In the genomic region with DNA sequence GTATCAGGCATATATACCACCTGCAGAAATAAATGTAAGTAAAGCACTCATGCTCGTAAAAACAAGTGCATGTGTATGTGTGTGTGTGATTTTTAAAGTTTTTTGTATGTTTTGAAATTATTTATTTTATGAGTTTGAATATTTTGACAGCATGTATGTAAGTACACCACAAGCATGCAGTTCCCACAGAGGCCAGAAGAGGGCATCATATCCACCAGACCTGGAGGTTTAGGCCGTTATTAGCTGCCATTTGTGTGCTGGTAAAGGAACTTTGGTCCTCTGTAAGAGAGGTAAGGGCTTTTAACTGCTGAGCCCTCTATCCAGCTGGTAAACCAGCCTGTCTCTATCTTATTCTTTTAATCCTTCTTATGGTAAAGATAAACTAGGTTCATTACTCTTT, we compare ENCODE assay signal across 15 mouse cellular contexts.
DNase-seq lines count a peak whose midpoint lies in the region; ATAC-seq and TF ChIP-seq lines count a peak whose summit lies in the region.
"Had no signal": no experiment of that assay in that cellular context is flagged by ENCODE, and none has a peak within 500 bp of the region (broad histone marks: within the 10 kb centered on the region; RNA-seq: fewer than 3 reads in every experiment).

No protein-coding gene starts in this region.

- POLR2A ChIA-PET in Patski (lab: Charles Lee) = no interaction called here

- no peak for DNase-seq in heart, adult 2 months
- no peak for DNase-seq in heart, postnatal 10 days
- no peak for DNase-seq in liver, adult 2 months (ENCODE audit: extremely low read depth, low read depth, low spot score)
- peak; percentile 29 for DNase-seq in A20 (ENCODE audit: low read depth, low spot score)
- DNase-seq in Patski (ENCODE audit: low read depth, low spot score) = no peak
- DNase-seq in adrenal gland, postnatal 4 days (ENCODE audit: low spot score in 2 of 2) = no peak
- DNase-seq: cerebellum, adult 11-12 months; kidney, postnatal 10 days had no signal

- no peak overlapping the region for H3K4me2 ChIP-seq in liver, embryonic 12.5 days
- H3K4me2 ChIP-seq: heart, embryonic 12.5 days; hindbrain, embryonic 15.5 days; lung, embryonic 15.5 days; midbrain, embryonic 13.5 days; neural tube, embryonic 12.5 days had no signal

- TF ChIP-seq CTCF in heart, adult 2 months (IDR thresholded peaks at IDR 0.05) = peak; percentile 67
- TF ChIP-seq CTCF in liver, adult 2 months (IDR thresholded peaks at IDR 0.05; ENCODE audit: low read depth, low read length) = peak; percentile 16; the same call in 1 of the 2 replicates
- peak; percentile 55 for TF ChIP-seq CTCF in Patski (IDR thresholded peaks at IDR 0.05)

- in situ Hi-C loops in Patski (cut with MboI; ENCODE audit: low pct_unique_long_range_greater_than_20kb) = no loop called here

- H3K9ac ChIP-seq in heart, adult 2 months (ENCODE audit: low read depth, low read length) = no peak overlapping the region
- H3K9ac ChIP-seq in liver, adult 2 months (ENCODE audit: low read depth, low read length) = no peak overlapping the region
- no peak overlapping the region for H3K9ac ChIP-seq in liver, embryonic 12.5 days
- H3K9ac ChIP-seq: heart, embryonic 12.5 days; hindbrain, embryonic 15.5 days; lung, embryonic 15.5 days; midbrain, embryonic 13.5 days; neural tube, embryonic 12.5 days had no signal

- intact Hi-C loops in heart, adult 2 months (cut with DNase I) = loop anchor here (5.0 kb wide), 1 partner anchor 100 kb away; no protein-coding TSS in a partner anchor
- intact Hi-C loops in heart, postnatal 10 days (cut with DNase I) = no loop called here

- no peak overlapping the region for H3K27ac ChIP-seq in heart, adult 2 months
- H3K27ac ChIP-seq in liver, adult 2 months (replicated peaks; ENCODE audit: insufficient read depth, low read depth, low read length) = no peak overlapping the region
- H3K27ac ChIP-seq in liver, embryonic 12.5 days = no peak overlapping the region
- H3K27ac ChIP-seq: hindbrain, embryonic 15.5 days; lung, embryonic 15.5 days; midbrain, embryonic 13.5 days; neural tube, embryonic 12.5 days had no signal

- TF ChIP-seq EP300 in heart, adult 2 months (IDR thresholded peaks at IDR 0.05; ENCODE audit: insufficient read depth, low read depth, low read length) = no peak

- no peak for TF ChIP-seq POLR2A in heart, adult 2 months (IDR thresholded peaks at IDR 0.05; ENCODE audit: insufficient read depth, low read depth, low read length)
- no peak for TF ChIP-seq POLR2A in liver, adult 2 months (IDR thresholded peaks at IDR 0.05; ENCODE audit: extremely low read depth, insufficient read depth, low read length)

- no peak overlapping the region for H3K4me3 ChIP-seq in heart, adult 2 months
- H3K4me3 ChIP-seq in liver, adult 2 months (ENCODE audit: insufficient read depth, low read depth, low read length) = no peak overlapping the region
- no peak overlapping the region for H3K4me3 ChIP-seq in liver, embryonic 12.5 days
- H3K4me3 ChIP-seq: heart, embryonic 12.5 days; hindbrain, embryonic 15.5 days; lung, embryonic 15.5 days; midbrain, embryonic 13.5 days; neural tube, embryonic 12.5 days had no signal

- H3K9me3 ChIP-seq in liver, embryonic 12.5 days (replicated peaks) = no peaks in the 10 kb centered on the region
- H3K9me3 ChIP-seq: heart, embryonic 12.5 days; hindbrain, embryonic 15.5 days; lung, embryonic 15.5 days; midbrain, embryonic 13.5 days; neural tube, embryonic 12.5 days had no signal

- no peaks in the 10 kb centered on the region for H3K36me3 ChIP-seq in heart, adult 2 months (ENCODE audit: control insufficient read depth, insufficient read depth, low read length)
- H3K36me3 ChIP-seq in liver, adult 2 months (ENCODE audit: control insufficient read depth, insufficient read depth, low read length) = no peaks in the 10 kb centered on the region
- H3K36me3 ChIP-seq in liver, embryonic 12.5 days = no peaks in the 10 kb centered on the region
- H3K36me3 ChIP-seq: heart, embryonic 12.5 days; hindbrain, embryonic 15.5 days; lung, embryonic 15.5 days; midbrain, embryonic 13.5 days; neural tube, embryonic 12.5 days had no signal

- CTCF ChIA-PET in Patski (lab: Charles Lee) = interaction anchor here (1.1 kb wide), 1 partner anchor 12 kb away, joined by 3 read pairs; no protein-coding TSS in a partner anchor

- no peak for ATAC-seq in liver, embryonic 12.5 days
- ATAC-seq in Patski = no peak
- ATAC-seq in granulocyte monocyte progenitor cell, adult 5-6 weeks (replicated peaks; ENCODE audit: poor library complexity, severe bottlenecking) = no peak
- ATAC-seq: midbrain, embryonic 13.5 days had no signal

- WGBS in heart, adult 2 months = 89% methylated on average over 2 of the region's 2 CpGs
- 83% methylated on average over 2 of the region's 2 CpGs for WGBS in liver, adult 2 months
- 85% methylated on average over 2 of the region's 2 CpGs for WGBS in liver, embryonic 12.5 days (ENCODE audit: insufficient replicate concordance)

- no peaks in the 10 kb centered on the region for H3K79me2 ChIP-seq in heart, adult 2 months (replicated peaks; ENCODE audit: control insufficient read depth, insufficient read depth, low read length)
- no peaks in the 10 kb centered on the region for H3K79me2 ChIP-seq in liver, adult 2 months (ENCODE audit: control insufficient read depth, insufficient read depth, low read length)

- H3K4me1 ChIP-seq in heart, adult 2 months (ENCODE audit: control insufficient read depth, insufficient read depth, low read length) = no peaks in the 10 kb centered on the region
- no peaks in the 10 kb centered on the region for H3K4me1 ChIP-seq in liver, adult 2 months (ENCODE audit: control insufficient read depth, insufficient read depth, low read length)
- peaks cover 8% of the 10 kb centered on the region; the same call in 1 of the 2 replicates for H3K4me1 ChIP-seq in liver, embryonic 12.5 days
- H3K4me1 ChIP-seq: hindbrain, embryonic 15.5 days; lung, embryonic 15.5 days; midbrain, embryonic 13.5 days; neural tube, embryonic 12.5 days had no signal

- no peaks in the 10 kb centered on the region for H3K27me3 ChIP-seq in heart, adult 2 months (ENCODE audit: control insufficient read depth, insufficient read depth, low read length)
- H3K27me3 ChIP-seq in liver, adult 2 months (ENCODE audit: control insufficient read depth, insufficient read depth, low read length) = no peaks in the 10 kb centered on the region
- H3K27me3 ChIP-seq in liver, embryonic 12.5 days (replicated peaks) = no peaks in the 10 kb centered on the region
- peaks cover 30% of the 10 kb centered on the region for H3K27me3 ChIP-seq in Patski
- H3K27me3 ChIP-seq: heart, embryonic 12.5 days; hindbrain, embryonic 15.5 days; lung, embryonic 15.5 days; midbrain, embryonic 13.5 days; neural tube, embryonic 12.5 days had no signal

Comparison
In these comparisons a context has a peak if more than half of its experiments do, and no peak if none do; other contexts are left out.
1. CTCF ChIP-seq: peak in every context shown above with its lines; median percentile 67 in heart, adult 2 months; 55 in Patski; 16 in liver, adult 2 months.